Mouse (Mus musculus): ENCODE data around the gene Gm8947. TPM values are rescaled to one million over a fixed set of nuclear protein-coding genes. Genes with fewer than 3 reads are reported as not detected.
"Not testable (repeated sequence)": the region's sequence is repeated elsewhere in the genome, so short reads cannot be mapped to it uniquely, and the experiment has no call there.

Gm8947 gene
- not detected in 2 replicates for polyA plus RNA-seq (2014; fragmentation: Nextera tagmentation; extraction: Ambion mirVana)

DNA sequence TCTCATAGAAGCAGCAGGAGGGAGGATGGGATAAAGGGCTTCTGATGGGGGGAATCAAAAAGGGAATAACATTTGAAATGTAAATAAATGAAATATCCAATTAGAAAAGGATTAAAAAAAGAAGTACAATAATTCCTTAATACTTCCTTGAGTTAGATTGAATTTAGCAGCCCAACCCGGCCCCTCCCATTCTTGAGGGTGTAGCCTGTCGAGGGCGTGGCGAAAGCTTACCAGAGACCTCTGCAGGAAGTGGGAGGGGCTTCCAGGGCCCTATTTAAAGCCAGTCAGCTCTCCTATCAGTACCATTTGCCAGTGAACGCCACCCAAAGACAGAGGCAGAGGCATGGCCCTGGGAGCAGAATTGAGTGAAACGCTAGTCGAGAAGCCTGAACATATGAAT is at the start of gene Gm8947:
TSS of gene Gm8947 (plus strand) at position 302 of the 400 bp plus-strand sequence.
- not testable (repeated sequence) for H3K9ac ChIP-seq (ENCODE audit: low read length); ATAC-seq; DNase-seq (ENCODE audit: low spot score); H3K27me3 ChIP-seq (replicated peaks; ENCODE audit: control insufficient read depth, insufficient read depth, low read length); H3K4me1 ChIP-seq (ENCODE audit: control insufficient read depth, insufficient read depth, low read length); H3K4me3 ChIP-seq (ENCODE audit: low read depth, low read length); H3K27ac ChIP-seq (ENCODE audit: low read depth, low read length); H3K36me3 ChIP-seq (ENCODE audit: control insufficient read depth, insufficient read depth, low read length); H3K4me2 ChIP-seq (ENCODE audit: low read length); H3K9me3 ChIP-seq (replicated peaks; ENCODE audit: control insufficient read depth, low read length)
- WGBS = no CpG with 5 or more reads among the region's 7 CpGs

DNA sequence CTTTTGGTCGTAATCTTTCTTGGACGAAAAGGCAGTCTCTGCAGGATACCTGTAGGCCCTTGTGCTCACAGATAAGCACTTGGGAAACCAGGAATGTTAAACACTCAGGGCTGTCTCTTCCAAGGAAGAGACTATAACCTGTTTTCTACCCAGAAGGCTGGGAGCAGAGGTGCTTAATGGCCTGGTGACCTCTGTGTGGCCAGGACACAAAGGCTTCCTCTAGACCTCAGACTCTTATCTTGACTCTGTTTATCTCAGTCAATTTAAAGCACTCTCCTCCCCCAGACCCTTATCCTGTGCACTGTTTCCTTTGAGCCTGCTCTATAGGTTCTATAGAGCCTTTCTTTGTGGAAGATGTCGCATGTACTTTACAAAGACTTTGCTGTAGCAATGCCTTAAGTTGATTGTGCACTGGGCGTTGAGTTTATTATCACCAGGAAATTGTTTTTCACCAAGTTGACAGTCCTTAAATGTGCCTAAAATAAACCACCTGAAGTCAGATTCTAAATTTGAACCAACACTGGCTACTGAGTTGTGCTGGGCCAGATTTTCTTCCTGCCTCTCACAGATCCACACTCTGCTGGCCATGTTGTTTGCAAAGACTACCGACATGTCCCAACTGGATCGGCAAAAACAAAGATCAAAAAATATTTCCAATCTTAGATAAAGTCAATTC is 47.6 kb upstream of the Gm8947 start:
- Histone ChIP-seq H3K27me3 (replicated peaks; ENCODE audit: control insufficient read depth, insufficient read depth, low read length) (no peaks in the 10 kb centered on the region), H3K4me3 (ENCODE audit: low read depth, low read length) (no peak overlapping the region), H3K9ac (ENCODE audit: low read length) (no peak overlapping the region), H3K27ac (ENCODE audit: low read depth, low read length) (no peak overlapping the region), H3K4me1 (ENCODE audit: control insufficient read depth, insufficient read depth, low read length) (no peaks in the 10 kb centered on the region), H3K9me3 (replicated peaks; ENCODE audit: control insufficient read depth, low read length) (no peaks in the 10 kb centered on the region), H3K4me2 (ENCODE audit: low read length) (no peak overlapping the region), H3K36me3 (ENCODE audit: control insufficient read depth, insufficient read depth, low read length) (no peaks in the 10 kb centered on the region)
- ATAC-seq (no peak), DNase-seq (ENCODE audit: low spot score) (no peak)
- 69% methylated on average over 6 of the region's 6 CpGs for WGBS

DNA sequence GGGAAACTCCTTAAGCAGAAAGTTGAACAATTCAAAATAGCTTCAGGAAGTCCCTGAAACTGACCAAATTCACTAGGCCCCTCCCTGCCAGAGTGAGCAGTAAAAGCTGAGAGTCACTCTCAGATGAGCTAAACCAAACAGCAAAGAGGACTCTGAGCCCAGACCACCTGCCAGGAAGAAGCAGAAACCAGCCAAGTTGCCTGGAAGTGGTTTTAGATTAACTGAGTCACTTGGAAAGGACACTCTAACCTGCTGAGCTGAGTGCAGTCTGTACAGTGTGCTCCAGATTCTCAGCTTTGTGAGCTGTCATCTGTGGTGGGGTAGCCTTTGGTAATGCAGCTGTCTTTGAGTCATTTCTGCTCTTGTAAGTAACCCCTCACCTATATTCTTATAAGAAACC is 44.4 kb upstream of the Gm8947 start:
- Histone ChIP-seq H3K9ac (ENCODE audit: low read length) (no peak overlapping the region), H3K4me3 (ENCODE audit: low read depth, low read length) (no peak overlapping the region), H3K27me3 (replicated peaks; ENCODE audit: control insufficient read depth, insufficient read depth, low read length) (no peaks in the 10 kb centered on the region), H3K4me2 (ENCODE audit: low read length) (no peak overlapping the region), H3K4me1 (ENCODE audit: control insufficient read depth, insufficient read depth, low read length) (no peaks in the 10 kb centered on the region), H3K27ac (ENCODE audit: low read depth, low read length) (no peak overlapping the region), H3K9me3 (replicated peaks; ENCODE audit: control insufficient read depth, low read length) (no peaks in the 10 kb centered on the region), H3K36me3 (ENCODE audit: control insufficient read depth, insufficient read depth, low read length) (no peaks in the 10 kb centered on the region)
- ATAC-seq = no peak
- no peak for DNase-seq (ENCODE audit: low spot score)

DNA sequence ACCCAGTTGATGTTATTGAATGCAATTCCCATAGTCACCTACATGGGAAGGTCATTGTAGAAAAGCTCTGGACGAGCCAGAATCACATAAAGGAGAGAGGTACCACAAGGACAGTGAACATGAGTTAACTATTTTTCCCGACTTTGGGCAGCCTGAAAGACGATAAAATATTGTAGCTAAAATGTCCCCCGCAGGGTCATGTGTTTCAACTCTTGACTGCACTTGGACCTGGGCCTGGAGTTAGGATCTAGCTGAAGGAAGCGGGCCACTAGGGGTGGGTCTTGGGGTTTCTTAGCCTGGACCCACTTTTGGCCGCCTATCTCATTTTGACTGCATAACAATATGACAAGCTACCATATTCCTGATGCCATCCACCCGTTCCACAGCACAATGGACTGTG is 42.0 kb upstream of the Gm8947 start:
- Histone ChIP-seq H3K4me3 (ENCODE audit: low read depth, low read length) (no peak overlapping the region), H3K9me3 (replicated peaks; ENCODE audit: control insufficient read depth, low read length) (no peaks in the 10 kb centered on the region), H3K4me2 (ENCODE audit: low read length) (no peak overlapping the region), H3K27ac (ENCODE audit: low read depth, low read length) (no peak overlapping the region), H3K9ac (ENCODE audit: low read length) (no peak overlapping the region), H3K36me3 (ENCODE audit: control insufficient read depth, insufficient read depth, low read length) (no peaks in the 10 kb centered on the region), H3K4me1 (ENCODE audit: control insufficient read depth, insufficient read depth, low read length) (no peaks in the 10 kb centered on the region), H3K27me3 (replicated peaks; ENCODE audit: control insufficient read depth, insufficient read depth, low read length) (no peaks in the 10 kb centered on the region)
- DNase-seq (ENCODE audit: low spot score) = no peak
- no peak for ATAC-seq
- 94% methylated on average over 7 of the region's 7 CpGs for WGBS

DNA sequence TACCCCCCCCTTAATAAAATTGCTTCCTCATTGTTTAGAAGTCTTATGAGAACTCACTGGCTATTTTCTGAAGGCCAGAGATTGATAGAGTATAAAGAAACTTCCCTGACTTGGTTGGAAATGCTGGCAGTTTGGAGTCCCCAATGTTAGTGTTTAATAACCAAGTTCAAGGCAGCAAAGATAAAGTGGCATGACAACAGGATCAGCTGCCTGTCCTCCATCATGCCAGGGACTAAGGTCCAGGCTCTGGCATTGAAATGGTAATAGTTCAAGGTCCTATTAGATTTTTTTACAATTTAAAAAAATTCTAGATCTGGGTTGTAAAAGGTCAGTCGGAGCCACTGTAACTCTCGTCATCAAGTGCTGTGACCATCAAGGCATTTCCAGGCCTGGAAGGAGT is 41.1 kb upstream of the Gm8947 start:
- Histone ChIP-seq H3K36me3 (ENCODE audit: control insufficient read depth, insufficient read depth, low read length) (no peaks in the 10 kb centered on the region), H3K9me3 (replicated peaks; ENCODE audit: control insufficient read depth, low read length) (no peaks in the 10 kb centered on the region), H3K27me3 (replicated peaks; ENCODE audit: control insufficient read depth, insufficient read depth, low read length) (no peaks in the 10 kb centered on the region), H3K4me3 (ENCODE audit: low read depth, low read length) (no peak overlapping the region), H3K9ac (ENCODE audit: low read length) (no peak overlapping the region), H3K27ac (ENCODE audit: low read depth, low read length) (no peak overlapping the region), H3K4me1 (ENCODE audit: control insufficient read depth, insufficient read depth, low read length) (no peaks in the 10 kb centered on the region), H3K4me2 (ENCODE audit: low read length) (no peak overlapping the region)
- DNase-seq (ENCODE audit: low spot score) = no peak
- no peak for ATAC-seq
- 80% methylated on average over 2 of the region's 2 CpGs for WGBS

DNA sequence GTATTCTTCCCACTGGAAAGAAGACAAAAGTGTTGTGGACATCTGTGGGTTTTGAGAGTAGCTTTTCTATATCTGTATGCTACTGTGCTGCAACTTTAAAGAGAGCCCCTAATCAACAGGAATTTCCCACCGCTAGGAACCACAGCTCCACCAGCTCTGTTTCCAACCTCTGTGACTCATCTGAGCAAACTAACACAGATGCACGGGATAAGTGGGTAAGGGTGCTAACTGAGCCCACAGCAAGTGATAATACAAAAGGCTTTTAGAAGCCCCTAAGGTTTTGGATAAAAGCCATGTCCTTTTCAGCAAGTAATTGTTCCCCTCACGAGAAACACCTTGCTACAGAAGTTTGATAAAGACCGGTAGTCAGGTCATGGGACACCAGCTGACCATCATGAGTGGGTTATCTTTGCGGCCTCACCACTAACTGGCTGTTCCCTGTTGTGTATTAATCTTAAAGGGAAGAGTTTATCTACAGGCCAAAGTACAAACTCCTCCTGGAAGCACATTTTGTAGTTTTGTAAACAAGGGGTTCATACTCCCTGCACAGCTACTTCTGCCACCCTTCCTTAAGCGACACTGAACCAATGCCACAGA is 39.0 kb upstream of the Gm8947 start:
- ATAC-seq = no peak
- no peak overlapping the region for H3K27ac ChIP-seq (ENCODE audit: low read depth, low read length)
- H3K27me3 ChIP-seq (replicated peaks; ENCODE audit: control insufficient read depth, insufficient read depth, low read length) = no peaks in the 10 kb centered on the region
- H3K4me2 ChIP-seq (ENCODE audit: low read length) = no peak overlapping the region
- H3K9ac ChIP-seq (ENCODE audit: low read length) = no peak overlapping the region
- no peak for DNase-seq (ENCODE audit: low spot score)
- no peaks in the 10 kb centered on the region for H3K36me3 ChIP-seq (ENCODE audit: control insufficient read depth, insufficient read depth, low read length)
- no peak overlapping the region for H3K4me3 ChIP-seq (ENCODE audit: low read depth, low read length)
- no peaks in the 10 kb centered on the region for H3K9me3 ChIP-seq (replicated peaks; ENCODE audit: control insufficient read depth, low read length)
- peaks cover 9% of the 10 kb centered on the region; the same call in 1 of the 2 replicates for H3K4me1 ChIP-seq (ENCODE audit: control insufficient read depth, insufficient read depth, low read length)
- 79% methylated on average over 6 of the region's 6 CpGs for WGBS

DNA sequence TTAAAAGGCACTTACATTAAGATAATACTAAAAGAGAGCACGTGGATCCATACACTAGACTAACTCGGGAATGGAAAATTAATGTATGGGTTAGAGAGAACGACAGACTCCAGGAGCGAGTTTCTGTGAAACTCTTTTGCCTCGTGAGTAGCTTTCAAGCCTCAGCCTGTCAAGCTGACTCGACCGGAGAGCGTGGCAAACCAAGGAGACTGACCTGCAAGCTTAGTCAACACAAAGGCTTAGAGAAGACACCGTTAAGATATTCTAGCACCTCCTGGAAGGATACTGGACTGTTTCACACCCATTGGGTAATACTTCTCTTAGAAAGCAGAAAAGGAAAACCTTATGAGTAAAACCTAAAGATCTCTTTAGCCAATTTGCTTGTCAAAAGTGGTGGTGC is 38.0 kb upstream of the Gm8947 start:
- H3K27ac ChIP-seq (ENCODE audit: low read depth, low read length); H3K4me1 ChIP-seq (ENCODE audit: control insufficient read depth, insufficient read depth, low read length); H3K4me3 ChIP-seq (ENCODE audit: low read depth, low read length); ATAC-seq; DNase-seq (ENCODE audit: low spot score); H3K27me3 ChIP-seq (replicated peaks; ENCODE audit: control insufficient read depth, insufficient read depth, low read length); H3K36me3 ChIP-seq (ENCODE audit: control insufficient read depth, insufficient read depth, low read length); H3K9me3 ChIP-seq (replicated peaks; ENCODE audit: control insufficient read depth, low read length); H3K4me2 ChIP-seq (ENCODE audit: low read length); H3K9ac ChIP-seq (ENCODE audit: low read length): not testable (repeated sequence)
- WGBS = 93% methylated on average over 9 of the region's 9 CpGs

DNA sequence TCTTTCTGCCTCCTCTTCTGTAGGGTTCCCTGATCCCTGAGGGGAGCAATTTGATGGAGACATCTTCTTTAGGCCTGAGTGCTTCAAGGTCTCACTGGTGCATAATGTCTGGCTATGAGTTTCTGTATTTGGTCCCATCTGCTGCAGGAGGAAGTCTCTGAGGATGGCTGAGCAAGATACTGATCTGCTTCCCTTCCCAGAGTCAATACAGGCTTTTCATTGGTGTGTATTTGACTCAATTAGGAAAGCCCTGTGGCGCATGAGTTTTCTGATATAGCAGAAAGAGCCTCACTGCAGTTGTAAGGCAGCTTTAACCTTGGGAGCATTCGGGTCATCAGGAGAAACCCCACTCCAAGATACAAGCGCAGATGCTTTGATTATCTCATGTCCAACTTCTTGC is 36.0 kb upstream of the Gm8947 start:
- no peak for DNase-seq (ENCODE audit: low spot score)
- Histone ChIP-seq H3K9ac (ENCODE audit: low read length) (no peak overlapping the region), H3K4me1 (ENCODE audit: control insufficient read depth, insufficient read depth, low read length) (peaks cover 10% of the 10 kb centered on the region; the same call in 1 of the 2 replicates), H3K9me3 (replicated peaks; ENCODE audit: control insufficient read depth, low read length) (no peaks in the 10 kb centered on the region), H3K27me3 (replicated peaks; ENCODE audit: control insufficient read depth, insufficient read depth, low read length) (no peaks in the 10 kb centered on the region), H3K36me3 (ENCODE audit: control insufficient read depth, insufficient read depth, low read length) (no peaks in the 10 kb centered on the region), H3K4me3 (ENCODE audit: low read depth, low read length) (no peak overlapping the region), H3K27ac (ENCODE audit: low read depth, low read length) (no peak overlapping the region), H3K4me2 (ENCODE audit: low read length) (no peak overlapping the region)
- 95% methylated on average over 3 of the region's 3 CpGs for WGBS
- no peak for ATAC-seq

DNA sequence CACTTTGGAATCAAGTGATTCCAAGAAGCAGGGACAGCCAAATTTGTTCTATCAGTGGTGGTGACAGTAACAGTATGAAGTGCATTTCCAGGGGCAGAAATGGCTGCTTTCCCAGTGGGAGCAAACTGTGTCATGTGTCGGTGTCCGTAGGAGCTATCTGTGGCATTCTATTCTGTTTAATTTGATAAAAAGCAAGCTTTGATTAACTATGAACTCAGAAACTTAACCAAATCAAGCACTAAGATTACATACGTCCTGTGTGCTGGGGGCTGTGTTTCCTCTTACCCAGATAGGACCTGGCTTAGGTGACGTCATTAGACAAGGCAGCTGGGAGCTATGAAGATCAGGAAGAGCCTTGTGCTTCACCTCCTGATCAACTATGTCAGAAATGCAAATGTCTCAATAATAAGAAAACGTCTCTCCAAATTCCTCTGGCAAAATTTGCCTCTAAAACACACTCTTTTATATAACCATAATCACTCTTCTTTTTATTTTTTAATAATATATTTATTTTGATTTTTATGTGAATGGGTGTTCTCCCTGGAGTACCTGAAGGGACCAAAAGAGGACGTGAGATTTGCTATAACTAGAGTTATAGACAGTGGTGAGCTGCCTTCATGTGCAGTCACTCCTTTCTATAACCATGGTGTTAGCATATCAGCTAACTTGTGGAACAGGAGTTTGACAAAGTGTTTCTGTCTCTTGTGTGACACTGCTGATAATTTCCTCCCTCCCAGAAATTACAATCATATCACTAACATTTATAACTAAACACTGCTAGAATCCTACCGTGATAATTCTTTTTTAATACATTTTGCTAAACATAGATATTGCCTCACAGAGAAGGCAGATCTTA is 35.2 kb upstream of the Gm8947 start:
- Histone ChIP-seq H3K36me3 (ENCODE audit: control insufficient read depth, insufficient read depth, low read length) (no peaks in the 10 kb centered on the region), H3K4me3 (ENCODE audit: low read depth, low read length) (no peak overlapping the region), H3K9ac (ENCODE audit: low read length) (no peak overlapping the region), H3K4me1 (ENCODE audit: control insufficient read depth, insufficient read depth, low read length) (peaks cover 10% of the 10 kb centered on the region; the same call in 1 of the 2 replicates), H3K4me2 (ENCODE audit: low read length) (no peak overlapping the region), H3K27ac (ENCODE audit: low read depth, low read length) (no peak overlapping the region), H3K27me3 (replicated peaks; ENCODE audit: control insufficient read depth, insufficient read depth, low read length) (no peaks in the 10 kb centered on the region), H3K9me3 (replicated peaks; ENCODE audit: control insufficient read depth, low read length) (no peaks in the 10 kb centered on the region)
- DNase-seq (ENCODE audit: low spot score) (no peak), ATAC-seq (no peak)
- WGBS = 65% methylated on average over 7 of the region's 7 CpGs
